Mouse (Mus musculus) liver, embryonic 14.5 days (tissue): ENCODE results near the gene Notch2. TPM values are rescaled to one million over a fixed set of nuclear protein-coding genes. Genes with fewer than 3 reads are reported as not detected.
"Not testable (repeated sequence)": the region's sequence is repeated elsewhere in the genome, so short reads cannot be mapped to it uniquely, and the experiment has no call there.

ENCODE experiments used
- ATAC-seq: fragments of 200-750 bp; cut with Nextera tagmentation; 2 replicates; pipeline ENCODE4 v1.8.0; 2017; ENCODE audit warnings: moderate number of reproducible peaks, mild to moderate bottlenecking, moderate library complexity; ENCODE audit not compliant: insufficient read depth
- DNase-seq, 3 experiments: peaks; one replicate each; pipeline ENCODE4 v3.0.0-alpha.2; 2012 to 2013; ENCODE audit warnings: low read depth in 3 of 3, low spot score in 3 of 3
- H3K27ac ChIP-seq: fragments of 300-500 bp; sonication (generic); 2 replicates; pipeline ENCODE4 v1.5.1; 2014; ENCODE audit warnings: moderate library complexity, mild to moderate bottlenecking, control low read depth, inconsistent platforms
- H3K27me3 ChIP-seq: fragments of 300-500 bp; sonication (generic); 2 replicates; pipeline ENCODE4 v1.6.1; 2014; ENCODE audit warnings: mild to moderate bottlenecking, low read length, moderate library complexity; ENCODE audit not compliant: control insufficient read depth, insufficient read depth
- H3K36me3 ChIP-seq: fragments of 300-500 bp; sonication (generic); replicated peaks from 2 replicates; pipeline ENCODE4 v1.6.1; 2014; ENCODE audit warnings: low read depth; ENCODE audit not compliant: control insufficient read depth, insufficient read depth
- H3K4me1 ChIP-seq, 2 experiments: fragments of 200-500 bp in 1 of 2; fragments of 300-500 bp in 1 of 2; sonication (generic) in 1 of 2; replicated peaks; 2 replicates each; pipeline ENCODE4 v1.6.1; 2012 to 2014; ENCODE audit warnings: antibody characterized with exemption in 1 of 2, inconsistent platforms in 1 of 2, low read length in 1 of 2; ENCODE audit not compliant: control insufficient read depth in 2 of 2, insufficient read depth in 2 of 2
- H3K4me2 ChIP-seq: fragments of 300-500 bp; sonication (generic); 2 replicates; pipeline ENCODE4 v1.6.1; 2014; ENCODE audit warnings: low read depth, mild to moderate bottlenecking, control low read depth, moderate library complexity
- H3K4me3 ChIP-seq, 2 experiments: fragments of 200-500 bp in 1 of 2; fragments of 300-500 bp in 1 of 2; sonication (generic) in 1 of 2; 2 replicates each; pipeline ENCODE4 v1.5.1; 2012 to 2014; ENCODE audit warnings: low read depth in 2 of 2, low read length in 2 of 2, mild to moderate bottlenecking in 2 of 2, control low read depth in 1 of 2, inconsistent platforms in 1 of 2, moderate library complexity in 1 of 2; ENCODE audit not compliant: insufficient read depth in 1 of 2
- H3K9ac ChIP-seq: fragments of 300-500 bp; sonication (generic); replicated peaks from 2 replicates; pipeline ENCODE4 v1.6.1; 2014; ENCODE audit warnings: mild to moderate bottlenecking, control low read depth, moderate library complexity
- H3K9me3 ChIP-seq: fragments of 300-500 bp; sonication (generic); 2 replicates; pipeline ENCODE4 v1.6.1; 2016; ENCODE audit warnings: low read length, mixed read lengths; ENCODE audit not compliant: control insufficient read depth
- CTCF ChIP-seq: IDR thresholded peaks from 2 replicates; pipeline ENCODE4 v1.5.1; 2016; ENCODE audit warnings: antibody characterized with exemption, low read depth, control low read depth
- EP300 ChIP-seq: IDR thresholded peaks from 2 replicates; pipeline ENCODE4 v1.6.1; 2016; ENCODE audit warnings: antibody characterized with exemption, low read depth
- WGBS: fragments of 180-500 bp; shearing (Covaris S2); extraction: QIAGEN DNeasy Blood & Tissue Kit; methylation state at CpG from one replicate; pipeline ENCODE4 v1.1.7; 2014; ENCODE audit not compliant: insufficient replicate concordance; 5-methylcytosine and 5-hydroxymethylcytosine counted together
- polyA plus RNA-seq, 2 experiments: library from polyadenylated mRNA; depleted of rRNA in 1 of 2; stranded (reverse) in 1 of 2; unstranded in 1 of 2; fragments of >200 nt; fragmentation: Nextera tagmentation in 1 of 2; extraction: Ambion mirVana in 1 of 2; gene quantifications; 2 replicates each; pipeline versions ENCODE4 v1.2.1 to v1.2.3; 2012 to 2014

Gene Notch2
- polyA plus RNA-seq, 2 experiments, result 3.0 to 5.4 TPM

DNA sequence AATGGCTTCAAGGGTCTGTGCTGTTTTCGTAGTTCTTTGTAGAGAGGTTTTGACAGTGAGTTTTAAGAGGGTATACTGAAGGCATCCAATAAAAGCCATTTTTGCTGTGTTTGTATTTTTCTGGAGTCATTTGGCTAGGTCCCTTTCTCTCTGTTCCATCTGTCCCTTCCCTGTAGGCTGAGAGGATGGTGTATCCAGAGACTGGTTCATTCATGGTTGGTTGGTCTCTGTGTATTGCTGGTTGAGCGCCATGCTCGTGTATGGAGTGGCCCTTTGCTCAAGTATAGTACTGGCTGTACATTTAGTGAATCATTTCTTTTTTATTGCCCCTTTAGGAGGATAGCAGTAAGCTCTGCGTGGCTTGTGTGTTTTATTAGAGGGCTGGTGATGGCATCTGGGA is 30.3 kb downstream of the Notch2 start:
- Histone ChIP-seq H3K36me3 (no peaks in the 10 kb centered on the region), H3K4me2 (no peak overlapping the region), H3K4me3 (no peak overlapping the region), H3K9ac (no peak overlapping the region), H3K9me3 (no peaks in the 10 kb centered on the region), H3K27me3 (no peaks in the 10 kb centered on the region), H3K4me1 (peaks cover 12 to 23% of the 10 kb centered on the region in 2 experiments), H3K27ac (no peak overlapping the region)
- DNase-seq (no peak), ATAC-seq (no peak)
- 78% methylated on average over 4 of the region's 4 CpGs for WGBS
- TF ChIP-seq EP300 (no peak), CTCF (no peak)

DNA sequence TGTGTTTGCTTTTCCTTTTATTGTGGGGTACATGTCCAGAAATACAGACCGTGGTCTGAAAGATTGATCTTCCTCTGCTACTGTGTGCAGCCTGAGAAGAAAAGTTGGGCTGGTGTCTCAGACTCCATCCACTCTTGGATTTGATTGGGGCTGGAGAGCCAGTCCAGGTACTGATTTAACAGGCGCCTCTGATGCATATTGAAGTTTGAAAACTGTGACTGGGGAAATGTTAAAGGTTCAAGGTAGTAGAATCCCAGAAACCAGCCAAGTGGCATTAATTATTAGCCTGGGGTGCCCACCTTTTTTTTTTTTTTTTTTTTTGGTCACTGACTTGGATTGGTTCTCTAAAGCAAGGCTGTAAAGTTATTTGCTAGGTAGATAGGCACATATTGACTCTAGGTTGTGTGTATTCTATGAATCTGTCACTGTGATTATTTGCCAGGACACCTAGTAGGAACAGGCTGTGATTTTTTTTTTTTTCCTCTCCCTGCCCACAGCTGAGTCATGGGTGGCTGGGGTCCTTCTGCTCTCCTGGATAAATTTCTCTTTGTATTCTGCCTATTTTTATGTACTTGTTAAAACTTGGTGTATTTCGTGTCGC is 31.5 kb downstream of the Notch2 start:
- TF ChIP-seq CTCF (no peak), EP300 (no peak)
- Histone ChIP-seq H3K27ac (no peak overlapping the region), H3K4me3 (no peak overlapping the region), H3K9me3 (no peaks in the 10 kb centered on the region), H3K27me3 (no peaks in the 10 kb centered on the region), H3K9ac (no peak overlapping the region), H3K4me2 (no peak overlapping the region), H3K36me3 (no peaks in the 10 kb centered on the region), H3K4me1 (peaks cover 12 to 23% of the 10 kb centered on the region in 2 experiments)
- WGBS, result 63% methylated on average over 4 of the region's 4 CpGs
- DNase-seq (no peak), ATAC-seq (peak; percentile 29; the same call in 1 of the 2 replicates)

DNA sequence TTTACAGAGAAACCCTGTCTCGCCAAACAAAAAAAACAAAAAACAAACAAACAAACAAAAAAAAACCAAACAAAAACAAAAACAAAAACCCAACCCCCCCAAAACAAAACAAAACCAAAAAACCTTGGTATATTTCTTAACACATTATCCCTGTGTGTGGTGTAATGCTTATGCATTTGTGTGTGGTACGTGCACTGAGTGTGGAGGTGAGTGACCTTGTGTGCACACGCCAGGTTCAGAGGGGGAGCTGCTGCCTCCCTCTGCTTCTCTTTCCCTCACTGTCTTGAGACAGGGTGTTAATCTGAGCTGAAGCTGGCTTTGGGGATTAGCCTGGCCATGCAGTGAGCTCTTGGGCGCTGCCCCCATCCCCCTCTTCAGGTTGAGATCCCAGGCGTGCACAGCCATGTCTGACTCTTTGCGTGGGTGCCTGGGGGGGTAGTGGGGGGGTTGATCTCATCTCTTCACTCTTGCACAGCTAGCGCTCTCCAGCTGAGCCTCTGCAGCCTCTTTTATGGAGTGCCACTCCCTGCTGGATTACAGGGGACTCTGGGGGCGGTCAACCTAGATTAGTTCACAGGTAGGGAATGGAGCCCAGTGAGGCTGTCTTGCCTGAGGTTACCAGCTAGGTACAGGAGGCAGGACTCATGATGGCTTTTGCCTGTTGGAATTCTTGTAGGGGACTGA is 32.3 kb downstream of the Notch2 start:
- TF ChIP-seq EP300 (no peak), CTCF (no peak)
- no peak overlapping the region; the same call in 1 of the 2 replicates for H3K27ac ChIP-seq
- no peaks in the 10 kb centered on the region for H3K9me3 ChIP-seq
- H3K4me3 ChIP-seq, result no peak overlapping the region
- H3K4me1 ChIP-seq, result peaks cover 12 to 23% of the 10 kb centered on the region in 2 experiments
- WGBS, result 56% methylated on average over 8 of the region's 8 CpGs
- no peak for DNase-seq
- no peaks in the 10 kb centered on the region for H3K27me3 ChIP-seq
- ATAC-seq, result 0 out of 2 replicates have a peak, but pooled peaks have one; percentile 6
- no peak overlapping the region for H3K9ac ChIP-seq
- H3K36me3 ChIP-seq, result no peaks in the 10 kb centered on the region
- peak overlapping the region; percentile 8; the same call in 1 of the 2 replicates for H3K4me2 ChIP-seq

DNA sequence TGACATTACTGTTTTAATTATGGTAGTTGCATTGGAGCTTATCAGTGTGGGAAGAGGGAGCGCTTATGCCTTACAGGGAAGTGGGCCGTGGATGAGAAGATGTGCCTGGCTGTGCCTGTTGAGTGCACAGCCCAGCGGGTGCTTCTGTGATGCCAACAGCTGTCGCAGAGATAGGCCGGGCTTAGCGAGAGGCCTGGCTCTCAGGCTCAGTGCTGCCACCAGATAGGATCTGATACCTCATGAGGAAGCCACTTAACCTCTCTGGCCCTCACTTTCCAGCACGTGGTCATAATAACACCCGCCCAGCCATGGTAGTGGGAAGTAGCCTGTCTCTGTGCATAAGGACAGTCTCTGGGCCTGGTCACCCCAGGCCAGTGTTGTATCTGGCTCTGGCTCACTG is 33.0 kb downstream of the Notch2 start:
- ATAC-seq, result peak; percentile 87
- TF ChIP-seq EP300 (peak; percentile 56), CTCF (0 out of 2 replicates have a peak, but pooled peaks have one; percentile 18)
- H3K4me1 ChIP-seq, result peaks cover 12 to 23% of the 10 kb centered on the region in 2 experiments
- no peak overlapping the region for H3K9ac ChIP-seq
- no peaks in the 10 kb centered on the region for H3K27me3 ChIP-seq
- H3K27ac ChIP-seq, result no peak overlapping the region
- peak in 1 of 3 experiments; percentile 42 for DNase-seq
- H3K4me3 ChIP-seq, result no peak overlapping the region
- H3K4me2 ChIP-seq, result 0 out of 2 replicates have a peak overlapping the region, but pooled peaks have one; percentile 5
- no peaks in the 10 kb centered on the region for H3K9me3 ChIP-seq
- H3K36me3 ChIP-seq, result no peaks in the 10 kb centered on the region
- 9% methylated on average over 8 of the region's 8 CpGs for WGBS

DNA sequence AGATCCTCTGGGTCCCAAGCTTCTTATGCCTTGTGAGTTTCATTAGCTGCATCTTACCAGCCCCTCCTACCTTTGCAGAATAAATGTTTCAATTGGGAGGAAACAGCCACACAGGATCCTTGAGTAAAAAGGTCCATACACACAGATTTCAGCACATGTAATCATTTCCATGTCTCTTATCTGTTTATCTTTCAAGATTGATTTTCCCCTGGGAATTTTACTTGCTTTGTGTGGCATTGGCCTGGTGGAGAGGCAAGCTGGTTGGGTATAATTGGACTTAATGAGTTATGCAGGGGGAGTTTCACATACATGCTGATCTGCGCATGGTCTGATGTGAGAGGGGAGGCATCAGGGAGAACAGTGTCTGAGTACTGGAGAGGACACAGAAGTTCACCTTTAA is 36.3 kb downstream of the Notch2 start:
- H3K27me3 ChIP-seq, result no peaks in the 10 kb centered on the region
- DNase-seq, result no peak
- ATAC-seq, result no peak
- no peak overlapping the region for H3K9ac ChIP-seq
- H3K4me2 ChIP-seq, result no peak overlapping the region
- H3K27ac ChIP-seq, result no peak overlapping the region
- no peak for TF ChIP-seq EP300
- TF ChIP-seq CTCF, result no peak
- H3K4me3 ChIP-seq, result no peak overlapping the region
- 95% methylated on average over 1 of the region's 1 CpGs for WGBS
- H3K4me1 ChIP-seq, result peaks cover 15 to 22% of the 10 kb centered on the region in 2 experiments
- no peaks in the 10 kb centered on the region for H3K36me3 ChIP-seq
- no peaks in the 10 kb centered on the region for H3K9me3 ChIP-seq

DNA sequence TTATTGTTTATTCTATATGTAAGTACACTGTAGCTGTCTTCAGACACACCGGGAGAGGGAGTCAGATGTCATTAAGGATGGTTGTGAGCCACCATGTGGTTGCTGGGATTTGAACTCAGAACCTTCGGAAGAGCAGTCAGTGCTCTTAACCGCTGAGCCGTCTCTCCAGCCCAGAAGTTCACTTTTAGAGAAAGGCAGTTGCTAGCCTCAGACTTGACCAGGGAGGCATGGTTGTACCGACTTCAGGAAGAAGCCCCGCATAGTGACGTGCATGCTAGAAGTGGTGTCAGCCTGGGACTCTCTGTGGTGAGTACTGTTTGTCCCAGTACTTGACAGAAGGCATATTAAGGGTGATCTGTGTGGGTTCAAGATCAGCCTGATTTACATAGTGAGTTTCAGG is 36.8 kb downstream of the Notch2 start:
- H3K4me1 ChIP-seq, result peaks cover 20 to 27% of the 10 kb centered on the region in 2 experiments
- not testable (repeated sequence) for H3K9me3 ChIP-seq, H3K4me3 ChIP-seq, H3K4me2 ChIP-seq, ATAC-seq, H3K27ac ChIP-seq, H3K27me3 ChIP-seq, H3K9ac ChIP-seq, H3K36me3 ChIP-seq, DNase-seq
- 86% methylated on average over 7 of the region's 7 CpGs for WGBS
